Mouse (Mus musculus) embryonic facial prominence, embryonic 12.5 days (tissue): ENCODE measurements around the gene Olfr102. TPM values are rescaled to one million over a fixed set of nuclear protein-coding genes. Genes with fewer than 3 reads are reported as not detected.

Experiments used
- ATAC-seq: fragments of 200-750 bp; cut with Nextera tagmentation; 2 replicates; pipeline ENCODE4 v1.8.0; 2017; ENCODE audit not compliant: insufficient number of reproducible peaks, insufficient read depth, low FRiP score, low TSS enrichment
- H3K27ac ChIP-seq: fragments of 300-500 bp; sonication (generic); 2 replicates; pipeline ENCODE4 v1.5.1; 2016; ENCODE audit warnings: mild to moderate bottlenecking
- H3K27me3 ChIP-seq: fragments of 300-500 bp; sonication (generic); 2 replicates; pipeline ENCODE4 v1.6.1; 2016; ENCODE audit warnings: mild to moderate bottlenecking, moderate library complexity
- H3K36me3 ChIP-seq: fragments of 300-500 bp; sonication (generic); 2 replicates; pipeline ENCODE4 v1.6.1; 2016; ENCODE audit warnings: mild to moderate bottlenecking
- H3K4me1 ChIP-seq: fragments of 300-500 bp; sonication (generic); 2 replicates; pipeline ENCODE4 v1.6.1; 2016
- H3K4me2 ChIP-seq: fragments of 300-500 bp; sonication (generic); replicated peaks from 2 replicates; pipeline ENCODE4 v1.6.1; 2016; ENCODE audit warnings: mild to moderate bottlenecking, moderate library complexity
- H3K4me3 ChIP-seq: fragments of 300-500 bp; sonication (generic); 2 replicates; pipeline ENCODE4 v1.5.1; 2016; ENCODE audit warnings: mild to moderate bottlenecking
- H3K9ac ChIP-seq: fragments of 300-500 bp; sonication (generic); 2 replicates; pipeline ENCODE4 v1.6.1; 2016; ENCODE audit warnings: mild to moderate bottlenecking, moderate library complexity
- H3K9me3 ChIP-seq: fragments of 300-500 bp; sonication (generic); 2 replicates; pipeline ENCODE4 v1.6.1; 2016; ENCODE audit warnings: mild to moderate bottlenecking, moderate library complexity
- WGBS: fragments of 180-500 bp; shearing (Covaris S2); methylation state at CpG from one replicate; pipeline ENCODE4 v1.1.7; 2016; 5-methylcytosine and 5-hydroxymethylcytosine counted together
- polyA plus RNA-seq: library from polyadenylated mRNA; unstranded; fragments of >200 nt; fragmentation: Nextera tagmentation; extraction: Ambion mirVana; gene quantifications from 2 replicates; pipeline ENCODE4 v1.2.1, GENCODE M21; 2016

Gene Olfr102
- polyA plus RNA-seq, 1 experiment from 2014 or later, result not detected

- no peak within 1 kb of the TSS for H3K4me3 ChIP-seq
- no peak within 1 kb of the TSS for H3K4me2 ChIP-seq
- no peak within 1 kb of the TSS for H3K27ac ChIP-seq
- no peak for ATAC-seq
- no peaks in the 10 kb centered on the region for H3K4me1 ChIP-seq
- no peaks in the 10 kb centered on the region for H3K9me3 ChIP-seq
- WGBS, result 67% methylated on average over 1 of the region's 1 CpGs
- no peak within 1 kb of the TSS for H3K9ac ChIP-seq
- no peaks in the 10 kb centered on the region for H3K36me3 ChIP-seq
- H3K27me3 ChIP-seq, result no peaks in the 10 kb centered on the region
These were observed 53.2 kb downstream of the Olfr102 start, which contains the start of gene Olfr98 for GRCm38 (mm10) chr17:37263626-37264025. Gene Olfr98 (minus strand): TSS chr17:37263749.

Other genes with a start within 250 kb of the Olfr102 start
- not detected in 2 replicates for gene Olfr90, start 228.6 kb downstream of the Olfr102 start, polyA plus RNA-seq
- gene Olfr91, start 218.8 kb downstream of the Olfr102 start, polyA plus RNA-seq, result 0.08 TPM in 1 of 2 replicates, not detected in the other
- not detected in 2 replicates for gene Olfr92, start 197.0 kb downstream of the Olfr102 start, polyA plus RNA-seq
- not detected in 2 replicates for gene Olfr93, start 155.6 kb downstream of the Olfr102 start, polyA plus RNA-seq
- gene Ubd, start 123.2 kb downstream of the Olfr102 start, polyA plus RNA-seq, result 0.18 TPM in 1 of 2 replicates, not detected in the other
- 0.17 TPM in 1 of 2 replicates, not detected in the other for gene Olfr94, start 116.1 kb downstream of the Olfr102 start, polyA plus RNA-seq
- not detected in 2 replicates for gene Olfr95, start 103.9 kb downstream of the Olfr102 start, polyA plus RNA-seq
- gene Olfr96, start 96.9 kb downstream of the Olfr102 start, polyA plus RNA-seq, result not detected in 2 replicates
- gene Olfr97, start 79.7 kb downstream of the Olfr102 start, polyA plus RNA-seq, result not detected in 2 replicates
- gene Olfr98, start 53.3 kb downstream of the Olfr102 start, polyA plus RNA-seq, result not detected in 2 replicates
- 1.4 and 1.5 TPM in 2 replicates for gene H2-M3, start 46.8 kb downstream of the Olfr102 start, polyA plus RNA-seq
- gene Olfr99, start 33.6 kb downstream of the Olfr102 start, polyA plus RNA-seq, result not detected in 2 replicates
- gene Olfr101, start 12.7 kb downstream of the Olfr102 start, polyA plus RNA-seq, result not detected in 2 replicates
- not detected in 2 replicates for gene Olfr103, start 22.6 kb upstream of the Olfr102 start, polyA plus RNA-seq
- gene Olfr104-ps, start 42.5 kb upstream of the Olfr102 start, polyA plus RNA-seq, result not detected in 2 replicates
- not detected in 2 replicates for gene Olfr105-ps, start 62.0 kb upstream of the Olfr102 start, polyA plus RNA-seq
- not detected in 2 replicates for gene Olfr106-ps, start 73.3 kb upstream of the Olfr102 start, polyA plus RNA-seq
- not detected in 2 replicates for gene Olfr107, start 82.2 kb upstream of the Olfr102 start, polyA plus RNA-seq
- not detected in 2 replicates for gene Olfr108, start 128.4 kb upstream of the Olfr102 start, polyA plus RNA-seq
- not detected in 2 replicates for gene Olfr109, start 141.9 kb upstream of the Olfr102 start, polyA plus RNA-seq
- gene H2-M2, start 166.5 kb upstream of the Olfr102 start, polyA plus RNA-seq, result not detected in 2 replicates
- gene Olfr110, start 175.4 kb upstream of the Olfr102 start, polyA plus RNA-seq, result not detected in 2 replicates
- gene Olfr111, start 191.0 kb upstream of the Olfr102 start, polyA plus RNA-seq, result not detected in 2 replicates